Mouse (Mus musculus): ENCODE data around the gene Retreg3. TPM values are rescaled to one million over a fixed set of nuclear protein-coding genes. Genes with fewer than 3 reads are reported as not detected.
A peak's percentile ranks its signal among the peaks of the same experiment; 100 is the strongest.

Retreg3 gene
- polyA plus RNA-seq, 1 experiment from 2014 or later, result 10.7 TPM

DNA sequence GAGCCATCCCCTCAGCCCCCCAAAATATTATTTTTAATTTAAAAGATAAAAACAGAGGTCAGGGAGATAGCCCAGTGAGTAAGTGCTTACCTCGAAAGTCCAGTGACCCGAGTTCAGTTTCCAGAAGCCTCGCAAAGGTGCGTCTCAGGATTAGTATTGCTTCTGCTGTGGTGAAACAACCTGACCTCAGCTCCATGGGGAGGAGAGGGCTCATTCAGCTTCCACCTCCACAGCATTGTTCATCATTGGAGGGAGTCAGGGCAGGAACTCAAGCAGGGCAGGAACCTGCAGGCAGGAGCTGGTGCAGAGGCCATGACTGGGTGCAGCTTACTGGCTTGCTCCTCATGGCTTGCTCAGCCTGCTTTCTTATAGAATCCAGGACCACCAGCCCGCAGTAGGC lies 58.6 kb downstream of the Retreg3 start:
- Histone ChIP-seq H3K27me3 (ENCODE audit: control insufficient read depth, insufficient read depth, low read length) (no peaks in the 10 kb centered on the region), H3K4me1 (replicated peaks; ENCODE audit: control insufficient read depth, insufficient read depth, low read length) (no peaks in the 10 kb centered on the region), H3K4me2 (replicated peaks; ENCODE audit: low read depth, low read length) (no peak overlapping the region), H3K4me3 (ENCODE audit: low read depth, low read length) (no peak overlapping the region), H3K36me3 (ENCODE audit: control insufficient read depth, insufficient read depth, low read length) (no peaks in the 10 kb centered on the region), H3K27ac (ENCODE audit: low read depth, low read length) (no peak overlapping the region), H3K9me3 (ENCODE audit: control insufficient read depth, low read length) (no peaks in the 10 kb centered on the region), H3K9ac (ENCODE audit: low read depth, low read length) (no peak overlapping the region)
- ATAC-seq (ENCODE audit: low FRiP score), result no peak
- WGBS, result 92% methylated on average over 5 of the region's 5 CpGs
- DNase-seq (ENCODE audit: low spot score), result no peak

GRCm38 (mm10) chr11:101060126-101060525 lies 59.6 kb downstream of the Retreg3 start:
- no peak for ATAC-seq (ENCODE audit: low FRiP score)
- Histone ChIP-seq H3K4me1 (replicated peaks; ENCODE audit: control insufficient read depth, insufficient read depth, low read length) (no peaks in the 10 kb centered on the region), H3K36me3 (ENCODE audit: control insufficient read depth, insufficient read depth, low read length) (no peaks in the 10 kb centered on the region), H3K9me3 (ENCODE audit: control insufficient read depth, low read length) (no peaks in the 10 kb centered on the region), H3K27me3 (ENCODE audit: control insufficient read depth, insufficient read depth, low read length) (no peaks in the 10 kb centered on the region), H3K4me3 (ENCODE audit: low read depth, low read length) (no peak overlapping the region), H3K9ac (ENCODE audit: low read depth, low read length) (no peak overlapping the region), H3K4me2 (replicated peaks; ENCODE audit: low read depth, low read length) (no peak overlapping the region), H3K27ac (ENCODE audit: low read depth, low read length) (no peak overlapping the region)
- DNase-seq (ENCODE audit: low spot score), result no peak
- WGBS, result 69% methylated on average over 8 of the region's 8 CpGs

DNA sequence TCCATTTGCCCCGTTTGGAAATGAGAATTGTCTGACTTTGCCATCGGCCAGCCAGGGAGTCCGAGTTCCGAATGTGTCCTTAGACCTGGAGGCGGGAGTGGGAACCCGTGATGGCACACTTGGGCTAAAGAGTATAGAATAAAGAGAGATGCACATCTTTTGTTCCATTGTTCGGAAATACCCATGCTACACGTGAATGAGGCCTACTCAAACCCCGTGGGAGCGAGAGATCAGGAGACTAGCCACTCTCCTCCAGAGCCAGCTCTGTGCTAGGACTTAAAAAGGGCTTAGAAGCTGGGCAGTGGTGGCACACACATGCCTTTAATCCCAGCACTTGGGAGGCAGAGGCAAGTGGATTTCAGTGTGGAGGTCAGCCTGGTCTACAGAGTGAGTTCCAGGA lies 60.2 kb downstream of the Retreg3 start:
- H3K4me3 ChIP-seq (ENCODE audit: low read depth, low read length), result no peak overlapping the region
- H3K9ac ChIP-seq (ENCODE audit: low read depth, low read length), result no peak overlapping the region
- H3K9me3 ChIP-seq (ENCODE audit: control insufficient read depth, low read length), result no peaks in the 10 kb centered on the region
- no peak overlapping the region for H3K27ac ChIP-seq (ENCODE audit: low read depth, low read length)
- no peaks in the 10 kb centered on the region for H3K4me1 ChIP-seq (replicated peaks; ENCODE audit: control insufficient read depth, insufficient read depth, low read length)
- WGBS, result 77% methylated on average over 10 of the region's 10 CpGs
- no peaks in the 10 kb centered on the region for H3K27me3 ChIP-seq (ENCODE audit: control insufficient read depth, insufficient read depth, low read length)
- no peaks in the 10 kb centered on the region for H3K36me3 ChIP-seq (ENCODE audit: control insufficient read depth, insufficient read depth, low read length)
- H3K4me2 ChIP-seq (replicated peaks; ENCODE audit: low read depth, low read length), result no peak overlapping the region
- DNase-seq (ENCODE audit: low spot score), result no peak
- no peak for ATAC-seq (ENCODE audit: low FRiP score)

DNA sequence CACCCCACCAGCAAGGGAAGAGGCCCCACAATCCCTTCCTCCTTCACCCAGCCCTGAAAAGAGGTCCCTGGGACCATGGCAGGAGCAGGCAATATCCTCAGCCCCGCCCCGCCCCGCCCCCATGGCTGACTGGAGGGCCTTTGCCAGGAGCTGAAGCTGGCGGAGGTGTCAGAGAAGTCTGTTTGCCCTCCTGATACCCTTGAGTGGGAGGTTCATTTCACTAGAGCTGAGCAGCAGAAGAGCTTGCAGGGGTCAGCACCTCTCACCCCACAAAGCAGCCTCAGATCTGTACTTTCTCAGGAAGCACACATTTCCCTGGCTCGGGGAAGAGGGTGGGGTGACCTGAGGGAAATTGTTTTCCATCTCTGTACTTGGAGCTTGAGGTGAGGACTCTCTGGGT lies 61.0 kb downstream of the Retreg3 start:
- Histone ChIP-seq H3K4me3 (ENCODE audit: low read depth, low read length) (no peak overlapping the region), H3K27ac (ENCODE audit: low read depth, low read length) (no peak overlapping the region), H3K4me2 (replicated peaks; ENCODE audit: low read depth, low read length) (no peak overlapping the region), H3K9ac (ENCODE audit: low read depth, low read length) (no peak overlapping the region), H3K4me1 (replicated peaks; ENCODE audit: control insufficient read depth, insufficient read depth, low read length) (no peaks in the 10 kb centered on the region), H3K9me3 (ENCODE audit: control insufficient read depth, low read length) (no peaks in the 10 kb centered on the region), H3K27me3 (ENCODE audit: control insufficient read depth, insufficient read depth, low read length) (no peaks in the 10 kb centered on the region), H3K36me3 (ENCODE audit: control insufficient read depth, insufficient read depth, low read length) (no peaks in the 10 kb centered on the region)
- WGBS, result 72% methylated on average over 5 of the region's 5 CpGs
- no peak for DNase-seq (ENCODE audit: low spot score)
- no peak for ATAC-seq (ENCODE audit: low FRiP score)

DNA sequence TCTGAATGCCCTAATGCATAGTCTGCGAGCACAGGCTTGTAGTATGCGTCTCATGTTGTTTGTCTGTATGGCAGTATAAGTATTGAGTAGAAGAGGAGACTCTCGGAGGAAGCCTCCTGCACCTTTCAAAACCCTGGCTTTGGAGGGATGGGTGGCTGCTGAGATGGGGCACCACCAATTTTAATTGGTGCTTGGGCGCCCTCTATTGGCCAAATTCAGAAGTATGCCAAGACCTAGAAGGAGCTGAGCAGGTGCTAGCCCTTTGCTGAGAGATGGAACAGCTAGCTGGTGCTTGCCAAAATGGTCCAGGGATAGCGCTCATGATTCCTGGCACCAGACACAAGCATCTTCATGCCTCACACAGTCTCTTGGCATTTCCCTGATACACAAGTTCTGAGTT lies 61.8 kb downstream of the Retreg3 start:
- DNase-seq (ENCODE audit: low spot score) (peak; percentile 91), ATAC-seq (ENCODE audit: low FRiP score) (no peak)
- H3K9ac ChIP-seq (ENCODE audit: low read depth, low read length), result no peak overlapping the region

DNA sequence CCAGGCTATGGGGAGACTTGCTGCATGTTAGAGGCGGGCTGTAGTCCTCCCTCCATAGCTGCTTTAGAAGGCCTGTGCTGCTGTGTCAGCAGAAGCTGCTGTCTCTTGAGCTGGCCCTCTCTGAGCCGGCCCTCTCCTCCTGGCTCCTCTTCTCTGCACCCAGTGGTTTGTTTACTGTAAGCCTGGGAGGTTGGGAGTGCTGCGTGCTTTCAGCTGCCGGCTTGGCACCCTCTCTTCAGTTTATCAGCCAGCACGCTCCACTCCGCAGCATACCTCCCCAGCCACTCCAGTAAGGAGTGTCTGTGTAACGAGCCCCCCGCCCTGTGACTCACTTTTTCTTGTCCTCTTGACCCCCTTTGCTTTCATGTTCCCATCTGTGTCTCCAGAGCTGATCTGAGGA lies 62.8 kb downstream of the Retreg3 start:
- no peak overlapping the region for H3K9ac ChIP-seq (ENCODE audit: low read depth, low read length)
- no peak overlapping the region for H3K4me3 ChIP-seq (ENCODE audit: low read depth, low read length)
- H3K36me3 ChIP-seq (ENCODE audit: control insufficient read depth, insufficient read depth, low read length), result 0 out of 2 replicates have a peak, but pooled peaks cover 4% of the 10 kb centered on the region
- H3K4me2 ChIP-seq (replicated peaks; ENCODE audit: low read depth, low read length), result no peak overlapping the region
- no peaks in the 10 kb centered on the region for H3K9me3 ChIP-seq (ENCODE audit: control insufficient read depth, low read length)
- ATAC-seq (ENCODE audit: low FRiP score) (no peak), DNase-seq (ENCODE audit: low spot score) (no peak)
- no peaks in the 10 kb centered on the region for H3K27me3 ChIP-seq (ENCODE audit: control insufficient read depth, insufficient read depth, low read length)
- 54% methylated on average over 8 of the region's 8 CpGs for WGBS
- H3K4me1 ChIP-seq (replicated peaks; ENCODE audit: control insufficient read depth, insufficient read depth, low read length), result no peaks in the 10 kb centered on the region
- H3K27ac ChIP-seq (ENCODE audit: low read depth, low read length), result no peak overlapping the region

More for the DNA sequence above, 61.8 kb downstream of the Retreg3 start:
- H3K27ac ChIP-seq (ENCODE audit: low read depth, low read length), result no peak overlapping the region
- H3K9me3 ChIP-seq (ENCODE audit: control insufficient read depth, low read length), result no peaks in the 10 kb centered on the region
- H3K27me3 ChIP-seq (ENCODE audit: control insufficient read depth, insufficient read depth, low read length), result no peaks in the 10 kb centered on the region
- 0 out of 2 replicates have a peak, but pooled peaks cover 3% of the 10 kb centered on the region for H3K36me3 ChIP-seq (ENCODE audit: control insufficient read depth, insufficient read depth, low read length)
- 38% methylated on average over 5 of the region's 5 CpGs for WGBS
- H3K4me1 ChIP-seq (replicated peaks; ENCODE audit: control insufficient read depth, insufficient read depth, low read length), result no peaks in the 10 kb centered on the region
- no peak overlapping the region for H3K4me2 ChIP-seq (replicated peaks; ENCODE audit: low read depth, low read length)
- no peak overlapping the region for H3K4me3 ChIP-seq (ENCODE audit: low read depth, low read length)

- H3K27me3 ChIP-seq (ENCODE audit: control insufficient read depth, insufficient read depth, low read length), result no peaks in the 10 kb centered on the region
- 88% methylated on average over 14 of the region's 14 CpGs for WGBS
- H3K4me2 ChIP-seq (replicated peaks; ENCODE audit: low read depth, low read length), result no peak overlapping the region
- no peak overlapping the region for H3K27ac ChIP-seq (ENCODE audit: low read depth, low read length)
- H3K4me3 ChIP-seq (ENCODE audit: low read depth, low read length), result no peak overlapping the region
- DNase-seq (ENCODE audit: low spot score) (no peak), ATAC-seq (ENCODE audit: low FRiP score) (no peak)
- H3K9ac ChIP-seq (ENCODE audit: low read depth, low read length), result no peak overlapping the region
- no peaks in the 10 kb centered on the region for H3K9me3 ChIP-seq (ENCODE audit: control insufficient read depth, low read length)
- 0 out of 2 replicates have a peak, but pooled peaks cover 4% of the 10 kb centered on the region for H3K36me3 ChIP-seq (ENCODE audit: control insufficient read depth, insufficient read depth, low read length)
- no peaks in the 10 kb centered on the region for H3K4me1 ChIP-seq (replicated peaks; ENCODE audit: control insufficient read depth, insufficient read depth, low read length)
These were observed 64.3 kb downstream of the Retreg3 start for GRCm38 (mm10) chr11:101055418-101055817.

GRCm38 (mm10) chr11:101053974-101054373 lies 65.7 kb downstream of the Retreg3 start:
- no peak overlapping the region for H3K9ac ChIP-seq (ENCODE audit: low read depth, low read length)
- H3K36me3 ChIP-seq (ENCODE audit: control insufficient read depth, insufficient read depth, low read length), result 0 out of 2 replicates have a peak, but pooled peaks cover 4% of the 10 kb centered on the region
- 92% methylated on average over 1 of the region's 1 CpGs for WGBS
- no peak overlapping the region for H3K4me3 ChIP-seq (ENCODE audit: low read depth, low read length)
- no peaks in the 10 kb centered on the region for H3K9me3 ChIP-seq (ENCODE audit: control insufficient read depth, low read length)
- no peaks in the 10 kb centered on the region for H3K27me3 ChIP-seq (ENCODE audit: control insufficient read depth, insufficient read depth, low read length)
- ATAC-seq (ENCODE audit: low FRiP score) (no peak), DNase-seq (ENCODE audit: low spot score) (peak; percentile 25)
- no peak overlapping the region for H3K4me2 ChIP-seq (replicated peaks; ENCODE audit: low read depth, low read length)
- no peak overlapping the region for H3K27ac ChIP-seq (ENCODE audit: low read depth, low read length)
- no peaks in the 10 kb centered on the region for H3K4me1 ChIP-seq (replicated peaks; ENCODE audit: control insufficient read depth, insufficient read depth, low read length)

DNA sequence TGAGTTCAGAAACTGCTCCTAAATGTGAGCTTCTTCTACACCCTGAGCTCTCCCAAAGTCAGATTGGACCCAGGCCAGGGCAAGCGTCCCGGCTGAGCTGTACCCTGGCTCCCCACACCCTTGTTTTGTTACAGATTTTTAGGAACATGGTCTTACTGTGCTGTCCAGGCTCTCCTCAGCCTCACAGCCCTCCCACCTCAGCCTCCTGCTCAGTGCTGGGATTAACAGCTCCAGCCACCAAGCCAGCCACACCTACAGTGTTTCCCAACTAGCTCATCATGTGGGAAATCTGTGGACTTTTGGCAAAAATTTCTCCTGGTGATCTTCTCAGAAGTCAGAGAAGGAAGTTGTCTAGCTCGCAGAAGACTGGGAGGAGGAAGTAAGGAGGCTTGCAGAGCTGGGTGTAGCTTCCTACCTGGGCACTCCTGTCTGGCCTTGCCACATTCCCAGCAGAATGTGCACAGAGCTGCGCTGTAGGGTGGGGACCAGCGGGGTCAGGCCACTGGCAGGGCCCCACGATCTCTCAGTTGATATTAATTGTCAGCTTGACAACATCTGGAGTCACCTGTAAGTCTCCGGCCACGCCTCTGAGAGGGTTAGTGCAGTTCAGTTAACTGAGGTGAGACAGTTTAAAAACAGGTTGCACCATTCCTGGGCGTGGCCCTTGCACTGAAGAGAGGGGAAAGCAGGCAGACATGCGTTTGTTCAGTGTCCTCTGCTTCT lies 66.8 kb downstream of the Retreg3 start:
- Histone ChIP-seq H3K4me1 (replicated peaks; ENCODE audit: control insufficient read depth, insufficient read depth, low read length) (no peaks in the 10 kb centered on the region), H3K9me3 (ENCODE audit: control insufficient read depth, low read length) (no peaks in the 10 kb centered on the region), H3K27ac (ENCODE audit: low read depth, low read length) (no peak overlapping the region), H3K4me3 (ENCODE audit: low read depth, low read length) (no peak overlapping the region), H3K4me2 (replicated peaks; ENCODE audit: low read depth, low read length) (no peak overlapping the region), H3K27me3 (ENCODE audit: control insufficient read depth, insufficient read depth, low read length) (no peaks in the 10 kb centered on the region), H3K36me3 (ENCODE audit: control insufficient read depth, insufficient read depth, low read length) (0 out of 2 replicates have a peak, but pooled peaks cover 7% of the 10 kb centered on the region), H3K9ac (ENCODE audit: low read depth, low read length) (no peak overlapping the region)
- WGBS, result 95% methylated on average over 10 of the region's 10 CpGs
- no peak for ATAC-seq (ENCODE audit: low FRiP score)
- no peak for DNase-seq (ENCODE audit: low spot score)

Measured in hindbrain, embryonic 11.5 days (tissue).